Mouse (Mus musculus): ENCODE results near the gene Ffar4. TPM values are rescaled to one million over a fixed set of nuclear protein-coding genes. Genes with fewer than 3 reads are reported as not detected.

Gene Ffar4
- polyA plus RNA-seq, 1 experiment from 2014 or later = not detected

- Histone ChIP-seq H3K27me3 (no peaks in the 10 kb centered on the region), H3K4me3 (no peak overlapping the region), H3K4me2 (replicated peaks) (no peak overlapping the region), H3K27ac (replicated peaks) (no peak overlapping the region), H3K4me1 (no peaks in the 10 kb centered on the region), H3K36me3 (no peaks in the 10 kb centered on the region), H3K9ac (replicated peaks) (no peak overlapping the region), H3K9me3 (no peaks in the 10 kb centered on the region)
- WGBS = 82% methylated on average over 4 of the region's 4 CpGs
- ATAC-seq (ENCODE audit: low FRiP score, low read depth) = no peak
Observed at GRCm38 (mm10) chr19:38143540-38144271, 46.8 kb downstream of the Ffar4 start.

GRCm38 (mm10) chr19:38156243-38156642 lies 59.4 kb downstream of the Ffar4 start:
- no peaks in the 10 kb centered on the region for H3K9me3 ChIP-seq
- H3K4me1 ChIP-seq = no peaks in the 10 kb centered on the region
- H3K27ac ChIP-seq (replicated peaks) = no peak overlapping the region
- no peak for ATAC-seq (ENCODE audit: low FRiP score, low read depth)
- H3K36me3 ChIP-seq = no peaks in the 10 kb centered on the region
- 96% methylated on average over 1 of the region's 1 CpGs for WGBS
- no peak overlapping the region for H3K4me2 ChIP-seq (replicated peaks)
- no peaks in the 10 kb centered on the region for H3K27me3 ChIP-seq
- no peak overlapping the region for H3K9ac ChIP-seq (replicated peaks)
- no peak overlapping the region for H3K4me3 ChIP-seq

- Histone ChIP-seq H3K27ac (replicated peaks) (no peak overlapping the region), H3K4me3 (no peak overlapping the region), H3K4me2 (replicated peaks) (no peak overlapping the region), H3K4me1 (no peaks in the 10 kb centered on the region), H3K36me3 (no peaks in the 10 kb centered on the region), H3K9me3 (no peaks in the 10 kb centered on the region), H3K27me3 (no peaks in the 10 kb centered on the region), H3K9ac (replicated peaks) (no peak overlapping the region)
- 94% methylated on average over 21 of the region's 21 CpGs for WGBS
- no peak for ATAC-seq (ENCODE audit: low FRiP score, low read depth)
Observed at GRCm38 (mm10) chr19:38161648-38162354, 64.9 kb downstream of the Ffar4 start.

Other genes with a start within 250 kb of the Ffar4 start
- 4.8 and 5.5 TPM in 2 replicates for gene Myof, start 53.5 kb upstream of the Ffar4 start, polyA plus RNA-seq (2016; fragmentation: Nextera tagmentation; extraction: Ambion mirVana)
- gene Cep55, start 42.1 kb upstream of the Ffar4 start, polyA plus RNA-seq (2016; fragmentation: Nextera tagmentation; extraction: Ambion mirVana) = 41.8 and 42.7 TPM in 2 replicates
- 1.8 and 4.6 TPM in 2 replicates for gene Rbp4, start 28.2 kb downstream of the Ffar4 start, polyA plus RNA-seq (2016; fragmentation: Nextera tagmentation; extraction: Ambion mirVana)
- gene Pde6c, start 35.7 kb downstream of the Ffar4 start, polyA plus RNA-seq (2016; fragmentation: Nextera tagmentation; extraction: Ambion mirVana) = 0.09 and 0.14 TPM in 2 replicates
- 51.5 and 53.0 TPM in 2 replicates for gene Fra10ac1, start 127.1 kb downstream of the Ffar4 start, polyA plus RNA-seq (2016; fragmentation: Nextera tagmentation; extraction: Ambion mirVana)
- 3.6 and 4.1 TPM in 2 replicates for gene Lgi1, start 167.5 kb downstream of the Ffar4 start, polyA plus RNA-seq (2016; fragmentation: Nextera tagmentation; extraction: Ambion mirVana)

All from midbrain, embryonic 12.5 days (tissue).